Mouse (Mus musculus): ENCODE data around the gene Olfr1192-ps1. TPM values are rescaled to one million over a fixed set of nuclear protein-coding genes. Genes with fewer than 3 reads are reported as not detected.
"Not testable (repeated sequence)": the region's sequence is repeated elsewhere in the genome, so short reads cannot be mapped to it uniquely, and the experiment has no call there.

The Olfr1192-ps1 gene
- polyA plus RNA-seq (2011; ENCODE audit: insufficient read length, low read depth, missing spikeins) = not detected in 2 replicates

DNA sequence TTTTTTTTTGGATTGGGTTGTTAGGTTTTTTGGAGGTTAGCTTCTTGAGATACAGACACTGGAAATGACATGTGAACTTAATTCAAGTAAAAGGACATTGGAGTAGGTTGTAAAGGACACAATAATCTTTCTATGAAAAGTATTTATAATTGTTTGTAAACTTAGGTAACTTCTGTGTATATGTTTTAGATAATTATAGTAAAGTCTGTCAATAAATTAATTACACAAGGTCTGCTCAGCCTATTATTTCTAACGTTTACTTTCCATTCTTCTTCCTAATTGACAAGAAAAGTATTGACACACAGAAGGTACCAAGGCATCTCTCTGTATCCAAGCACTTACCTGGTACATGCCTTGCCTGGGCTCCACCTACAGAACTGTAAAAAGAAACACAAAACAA is at the start of gene Olfr1192-ps1:
Gene Olfr1192-ps1, plus strand, starts transcription at position 301 of the 400 bp plus-strand sequence.
- TF ChIP-seq POLR2A (IDR thresholded peaks at IDR 0.05; ENCODE audit: low read depth, low read length) = no peak
- TF ChIP-seq CTCF (IDR thresholded peaks at IDR 0.05; ENCODE audit: borderline replicate concordance, insufficient read depth, low read length) = no peak
- no peak within 1 kb of the TSS for H3K4me3 ChIP-seq (ENCODE audit: insufficient read depth, low read length)

DNA sequence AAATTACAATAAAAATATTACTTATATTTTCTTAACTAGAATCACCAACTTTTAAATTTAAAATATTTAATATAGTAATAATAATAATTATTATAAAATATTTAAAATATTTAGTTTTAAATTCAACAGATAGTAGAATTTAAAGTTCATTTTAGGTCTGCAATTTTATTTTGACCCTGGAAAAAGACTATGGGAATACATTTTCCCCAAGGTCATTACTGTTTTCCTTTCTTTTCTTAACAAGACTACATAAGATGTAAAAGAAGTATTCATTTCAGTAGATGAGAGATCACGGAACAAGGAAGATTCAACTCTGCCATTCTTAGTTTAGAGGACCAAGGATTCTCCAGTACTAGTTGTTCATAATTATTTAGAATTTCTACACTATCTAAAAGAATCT is 8.1 kb upstream of the Olfr1192-ps1 start, which contains the start of gene Olfr1191-ps1:
Gene Olfr1191-ps1, plus strand, starts transcription at position 301 of the 400 bp plus-strand sequence.
- not testable (repeated sequence) for H3K27ac ChIP-seq (ENCODE audit: insufficient read depth, low read length); H3K4me1 ChIP-seq (ENCODE audit: control insufficient read depth, insufficient read depth, low read length); H3K4me3 ChIP-seq (ENCODE audit: insufficient read depth, low read length)

More for the DNA sequence above, at the start of gene Olfr1192-ps1:
- Histone ChIP-seq H3K4me1 (ENCODE audit: control insufficient read depth, insufficient read depth, low read length) (no peaks in the 10 kb centered on the region), H3K27ac (ENCODE audit: insufficient read depth, low read length) (no peak within 1 kb of the TSS)

GRCm38 (mm10) chr2:88675328-88675727 is 27.0 kb downstream of the Olfr1192-ps1 start, which contains the start of gene Olfr1193:
Gene Olfr1193, plus strand, starts transcription at chr2:88675628.
- H3K27ac ChIP-seq (ENCODE audit: insufficient read depth, low read length); H3K4me3 ChIP-seq (ENCODE audit: insufficient read depth, low read length); H3K4me1 ChIP-seq (ENCODE audit: control insufficient read depth, insufficient read depth, low read length): not testable (repeated sequence)

DNA sequence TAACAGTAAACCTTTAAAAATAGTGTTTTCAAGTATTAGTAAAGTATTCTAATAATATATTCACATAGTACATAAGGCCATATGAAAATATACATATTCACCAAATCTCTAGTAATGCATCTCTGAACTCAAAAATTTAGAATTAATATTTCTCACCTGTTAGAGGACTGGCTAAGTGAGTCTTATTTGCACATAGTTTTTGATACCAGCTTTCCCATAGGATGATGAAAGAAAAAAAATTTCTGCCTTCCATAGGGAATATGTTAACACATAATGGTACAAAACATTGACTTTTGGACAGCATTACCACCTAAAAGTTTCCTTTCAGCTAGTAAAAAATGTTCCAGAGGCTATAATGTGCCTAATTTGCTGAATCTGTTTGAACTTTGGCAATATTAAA is 40.8 kb downstream of the Olfr1192-ps1 start, which contains the start of gene Olfr1195:
Gene Olfr1195, minus strand, starts transcription at position 101 of the 400 bp plus-strand sequence.
- Histone ChIP-seq H3K27ac (ENCODE audit: insufficient read depth, low read length) (no peak within 1 kb of the TSS), H3K4me1 (ENCODE audit: control insufficient read depth, insufficient read depth, low read length) (no peaks in the 10 kb centered on the region), H3K4me3 (ENCODE audit: insufficient read depth, low read length) (no peak within 1 kb of the TSS)
- TF ChIP-seq POLR2A (IDR thresholded peaks at IDR 0.05; ENCODE audit: low read depth, low read length) (no peak), CTCF (IDR thresholded peaks at IDR 0.05; ENCODE audit: borderline replicate concordance, insufficient read depth, low read length) (no peak)

- Histone ChIP-seq H3K4me3 (ENCODE audit: insufficient read depth, low read length) (no peak within 1 kb of the TSS), H3K4me1 (ENCODE audit: control insufficient read depth, insufficient read depth, low read length) (no peaks in the 10 kb centered on the region), H3K27ac (ENCODE audit: insufficient read depth, low read length) (no peak within 1 kb of the TSS)
- TF ChIP-seq CTCF (IDR thresholded peaks at IDR 0.05; ENCODE audit: borderline replicate concordance, insufficient read depth, low read length) (no peak), POLR2A (IDR thresholded peaks at IDR 0.05; ENCODE audit: low read depth, low read length) (no peak)
Observed at GRCm38 (mm10) chr2:88704497-88704896, 56.2 kb downstream of the Olfr1192-ps1 start, which contains the start of gene Olfr1196. Gene Olfr1196, minus strand, starts transcription at chr2:88704597.

Other genes with a start within 250 kb of the Olfr1192-ps1 start
- not detected in 2 replicates for gene Olfr1179, start 242.1 kb upstream of the Olfr1192-ps1 start, polyA plus RNA-seq (2011; ENCODE audit: insufficient read length, low read depth, missing spikeins)
- not detected in 2 replicates for gene Olfr1180, start 229.4 kb upstream of the Olfr1192-ps1 start, polyA plus RNA-seq (2011; ENCODE audit: insufficient read length, low read depth, missing spikeins)
- not detected in 2 replicates for gene Olfr1181, start 222.3 kb upstream of the Olfr1192-ps1 start, polyA plus RNA-seq (2011; ENCODE audit: insufficient read length, low read depth, missing spikeins)
- gene Gm13757, start 199.4 kb upstream of the Olfr1192-ps1 start, polyA plus RNA-seq (2011; ENCODE audit: insufficient read length, low read depth, missing spikeins) = not detected in 2 replicates
- gene Olfr1183, start 193.6 kb upstream of the Olfr1192-ps1 start, polyA plus RNA-seq (2011; ENCODE audit: insufficient read length, low read depth, missing spikeins) = not detected in 2 replicates
- gene Olfr1184, start 164.9 kb upstream of the Olfr1192-ps1 start, polyA plus RNA-seq (2011; ENCODE audit: insufficient read length, low read depth, missing spikeins) = not detected in 2 replicates
- gene Olfr1185-ps1, start 155.2 kb upstream of the Olfr1192-ps1 start, polyA plus RNA-seq (2011; ENCODE audit: insufficient read length, low read depth, missing spikeins) = not detected in 2 replicates
- not detected in 2 replicates for gene Olfr1186, start 130.0 kb upstream of the Olfr1192-ps1 start, polyA plus RNA-seq (2011; ENCODE audit: insufficient read length, low read depth, missing spikeins)
- not detected in 2 replicates for gene Olfr1188, start 91.6 kb upstream of the Olfr1192-ps1 start, polyA plus RNA-seq (2011; ENCODE audit: insufficient read length, low read depth, missing spikeins)
- not detected in 2 replicates for gene Olfr1189, start 62.1 kb upstream of the Olfr1192-ps1 start, polyA plus RNA-seq (2011; ENCODE audit: insufficient read length, low read depth, missing spikeins)
- not detected in 2 replicates for gene Olfr1191-ps1, start 8.0 kb upstream of the Olfr1192-ps1 start, polyA plus RNA-seq (2011; ENCODE audit: insufficient read length, low read depth, missing spikeins)
- not detected in 2 replicates for gene Olfr1193, start 27.1 kb downstream of the Olfr1192-ps1 start, polyA plus RNA-seq (2011; ENCODE audit: insufficient read length, low read depth, missing spikeins)
- not detected in 2 replicates for gene Olfr1195, start 40.7 kb downstream of the Olfr1192-ps1 start, polyA plus RNA-seq (2011; ENCODE audit: insufficient read length, low read depth, missing spikeins)
- gene Olfr1196, start 56.1 kb downstream of the Olfr1192-ps1 start, polyA plus RNA-seq (2011; ENCODE audit: insufficient read length, low read depth, missing spikeins) = not detected in 2 replicates
- not detected in 2 replicates for gene Olfr1197, start 83.9 kb downstream of the Olfr1192-ps1 start, polyA plus RNA-seq (2011; ENCODE audit: insufficient read length, low read depth, missing spikeins)
- gene Olfr1198, start 102.9 kb downstream of the Olfr1192-ps1 start, polyA plus RNA-seq (2011; ENCODE audit: insufficient read length, low read depth, missing spikeins) = not detected in 2 replicates
- not detected in 2 replicates for gene Olfr1199, start 112.0 kb downstream of the Olfr1192-ps1 start, polyA plus RNA-seq (2011; ENCODE audit: insufficient read length, low read depth, missing spikeins)
- gene Olfr1200, start 122.0 kb downstream of the Olfr1192-ps1 start, polyA plus RNA-seq (2011; ENCODE audit: insufficient read length, low read depth, missing spikeins) = not detected in 2 replicates
- gene Olfr1201, start 144.5 kb downstream of the Olfr1192-ps1 start, polyA plus RNA-seq (2011; ENCODE audit: insufficient read length, low read depth, missing spikeins) = not detected in 2 replicates
- gene Olfr1202, start 166.0 kb downstream of the Olfr1192-ps1 start, polyA plus RNA-seq (2011; ENCODE audit: insufficient read length, low read depth, missing spikeins) = not detected in 2 replicates
- gene Olfr1205, start 181.2 kb downstream of the Olfr1192-ps1 start, polyA plus RNA-seq (2011; ENCODE audit: insufficient read length, low read depth, missing spikeins) = not detected in 2 replicates
- not detected in 2 replicates for gene Olfr1204, start 200.8 kb downstream of the Olfr1192-ps1 start, polyA plus RNA-seq (2011; ENCODE audit: insufficient read length, low read depth, missing spikeins)
- not detected in 2 replicates for gene Olfr1206, start 214.7 kb downstream of the Olfr1192-ps1 start, polyA plus RNA-seq (2011; ENCODE audit: insufficient read length, low read depth, missing spikeins)

Measured in embryonic fibroblast, embryonic 13.5 days (primary cell).